Mouse (Mus musculus): ENCODE measurements around the gene Mpp5.
A peak's percentile ranks its signal among the peaks of the same experiment; 100 is the strongest.

Mpp5 gene

DNA sequence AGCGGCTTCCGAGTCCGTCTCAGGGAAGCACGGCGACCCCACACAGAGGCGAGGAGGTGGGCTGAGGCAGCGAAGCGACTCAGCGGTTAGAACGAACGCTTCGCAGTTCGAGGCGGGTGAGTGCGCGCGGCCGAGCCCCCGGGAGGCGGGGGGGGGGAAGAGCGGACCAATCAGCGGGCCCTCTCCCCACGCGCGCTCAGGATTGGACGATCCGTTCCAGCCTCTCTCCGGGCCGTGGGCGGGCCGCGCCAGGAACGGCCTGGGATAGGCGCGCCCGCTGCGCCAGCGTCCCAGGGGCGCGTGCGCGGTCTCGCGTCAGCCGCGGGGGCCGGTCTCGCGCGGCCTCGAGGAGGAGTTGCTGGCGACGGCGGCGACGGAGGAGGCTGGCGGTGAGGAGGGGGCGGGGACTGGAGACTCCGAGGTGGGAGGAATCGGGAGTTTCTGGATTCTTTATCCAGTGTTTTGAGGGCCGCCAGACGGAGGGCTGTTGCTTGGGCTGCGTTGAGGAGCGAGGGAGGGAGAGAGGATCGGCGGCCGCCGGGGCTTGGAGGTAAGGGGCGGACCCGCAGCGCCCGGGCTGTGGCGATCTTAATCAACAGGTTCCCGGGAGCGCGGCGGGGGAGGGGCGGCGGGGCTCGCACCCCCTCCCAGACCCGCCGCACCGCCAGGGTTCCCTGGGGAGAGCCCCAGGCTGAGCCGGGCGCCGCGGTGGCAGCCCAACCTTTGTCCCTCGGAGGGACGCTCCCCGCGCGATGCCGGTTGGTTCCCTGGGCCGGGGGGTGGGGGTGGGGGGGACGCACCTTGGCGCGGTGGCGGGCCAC, at the start of gene Mpp5:
Gene Mpp5, plus strand, starts transcription at position 351 of the 821 bp plus-strand sequence.
- DNase-seq (ENCODE audit: low spot score in 2 of 2), result peak; percentile 88 to 92

DNA sequence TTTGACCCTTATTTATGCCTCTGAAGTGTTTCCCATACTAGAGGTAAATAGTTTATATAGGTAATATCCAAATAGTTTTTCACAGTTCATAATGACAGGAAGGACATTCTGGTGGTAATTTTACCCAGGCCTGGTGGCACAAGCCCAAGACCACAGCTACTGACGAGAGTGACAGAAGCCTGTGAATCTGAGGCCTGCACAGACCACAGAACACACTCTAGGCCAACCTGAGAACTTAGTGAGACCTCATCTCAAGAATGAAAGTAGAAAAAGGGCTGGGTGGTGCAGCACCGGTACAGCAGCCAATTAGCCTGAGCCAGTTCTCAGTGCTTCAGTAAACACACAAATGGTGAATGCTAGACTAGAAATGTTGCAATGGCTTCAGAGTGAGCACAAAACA, 30.9 kb upstream of the Mpp5 start:
- DNase-seq (ENCODE audit: low spot score in 2 of 2), result no peak

DNA sequence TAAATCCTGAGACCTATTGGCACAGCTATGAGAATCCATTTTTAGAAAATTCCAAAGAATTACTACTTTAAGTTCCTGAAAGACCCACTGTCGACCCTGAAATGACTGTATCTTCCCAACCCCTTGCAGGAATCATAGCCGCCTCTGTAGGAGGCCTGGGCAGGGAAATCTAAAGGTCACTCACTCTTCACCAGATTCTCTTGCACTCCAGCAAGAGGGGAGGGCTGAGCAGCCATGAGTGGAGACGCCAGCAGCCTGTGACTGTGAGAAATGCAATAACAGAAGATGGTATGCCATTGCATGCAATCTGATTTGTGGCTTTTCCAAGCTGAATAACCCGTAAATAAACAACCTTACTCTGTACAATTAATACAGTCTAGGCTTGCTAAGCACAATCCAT, 21.0 kb upstream of the Mpp5 start:
- no peak for DNase-seq (ENCODE audit: low spot score in 2 of 2)

DNA sequence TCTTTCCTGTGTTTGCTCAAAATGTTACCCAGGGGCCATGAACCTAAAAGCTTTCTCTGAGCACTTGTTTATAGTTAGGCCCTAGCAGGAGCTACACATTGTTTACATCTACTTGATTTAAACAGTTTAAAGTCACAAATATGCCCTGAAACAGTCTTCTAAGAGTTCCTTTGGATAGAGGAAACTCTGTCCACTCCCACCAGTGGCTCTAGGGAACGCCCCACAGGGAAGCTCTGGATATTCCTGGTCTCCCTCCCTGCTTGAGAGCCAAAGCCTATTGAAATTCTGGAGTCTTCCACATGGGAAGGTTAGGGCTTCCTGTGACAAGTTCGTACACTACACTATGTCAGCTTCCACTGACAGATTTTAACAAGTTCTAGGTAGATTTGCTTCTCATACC, 9.1 kb upstream of the Mpp5 start:
- DNase-seq (ENCODE audit: low spot score in 2 of 2), result no peak

DNA sequence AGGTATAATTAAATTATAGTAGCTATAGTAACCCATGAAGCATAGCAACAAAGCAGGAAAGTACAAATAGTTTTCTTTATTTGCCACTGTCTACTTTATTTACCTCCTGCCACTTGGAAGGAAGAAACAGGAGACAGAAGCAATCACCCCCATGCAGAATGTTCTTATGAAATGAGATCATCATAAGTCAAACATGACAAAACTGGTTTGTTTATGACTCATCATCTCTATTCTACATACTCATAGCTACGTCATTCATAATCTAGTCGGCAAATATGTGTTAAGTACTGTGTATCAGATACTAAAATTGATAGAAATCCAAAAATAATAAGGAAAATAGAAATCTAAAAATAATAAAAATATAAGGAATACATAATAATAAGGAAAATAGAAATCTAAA, 8.4 kb upstream of the Mpp5 start:
- no peak for DNase-seq (ENCODE audit: low spot score in 2 of 2)

DNA sequence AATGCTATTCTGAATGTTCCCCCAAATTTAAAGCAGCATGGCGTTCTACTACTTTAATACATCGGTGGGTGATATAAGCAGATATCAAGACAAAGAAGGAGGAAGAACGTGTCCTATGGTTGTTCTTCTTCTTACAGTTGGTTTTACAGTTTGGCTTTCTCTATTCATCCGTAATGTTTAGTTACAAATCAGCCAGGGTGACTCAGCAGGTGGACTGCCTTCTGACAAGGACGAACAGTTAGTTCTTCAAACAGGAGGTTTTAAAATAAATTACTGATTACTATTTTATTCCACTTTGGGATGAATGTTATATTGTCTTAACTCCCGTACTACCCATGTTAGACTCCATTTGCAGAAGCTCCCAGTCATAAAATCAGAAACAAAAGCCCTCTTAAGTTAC, 2.5 kb upstream of the Mpp5 start:
- DNase-seq (ENCODE audit: low spot score in 2 of 2), result no peak

DNA sequence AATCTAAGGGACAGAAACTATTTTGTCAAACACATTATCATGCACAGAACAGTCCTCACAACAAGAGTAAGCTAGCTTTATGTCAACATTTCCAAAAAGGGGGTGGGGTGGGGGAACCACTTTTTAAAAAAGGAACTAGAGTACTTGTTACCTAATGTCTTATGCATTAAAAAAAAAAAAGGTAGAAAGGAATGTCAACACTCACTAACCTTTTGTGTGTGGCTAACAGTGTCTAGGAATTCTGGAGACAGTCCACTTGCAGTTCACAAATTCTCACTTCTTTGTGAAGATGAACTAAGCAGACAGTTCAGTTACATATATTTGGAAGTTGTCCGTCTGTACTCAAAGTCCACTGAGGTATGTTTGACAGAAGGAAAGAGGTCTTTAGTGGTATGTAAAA, 1.3 kb upstream of the Mpp5 start:
- DNase-seq (ENCODE audit: low spot score in 2 of 2), result no peak

DNA sequence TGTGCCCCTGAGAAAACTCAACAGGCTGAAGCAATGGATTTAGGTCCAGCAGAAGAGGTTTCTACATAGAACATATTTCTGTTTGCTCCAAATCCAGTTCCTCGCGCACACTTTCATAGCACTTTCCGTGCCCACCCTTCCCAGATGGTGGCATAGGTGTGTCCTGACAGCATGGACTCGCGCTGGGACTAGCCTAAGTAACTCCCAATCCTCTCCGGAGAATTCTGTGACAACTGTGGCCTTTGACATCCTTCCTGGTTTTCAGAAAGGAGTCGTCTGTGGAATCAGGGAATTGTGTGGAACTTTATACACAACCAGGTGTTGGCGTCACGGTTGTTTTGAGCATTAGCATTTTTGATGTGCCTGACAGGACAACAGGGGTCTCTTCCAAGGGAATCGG, 594 bp upstream of the Mpp5 start:
- peak in 1 of 2 experiments; percentile 12 for DNase-seq (ENCODE audit: low spot score in 2 of 2)

DNA sequence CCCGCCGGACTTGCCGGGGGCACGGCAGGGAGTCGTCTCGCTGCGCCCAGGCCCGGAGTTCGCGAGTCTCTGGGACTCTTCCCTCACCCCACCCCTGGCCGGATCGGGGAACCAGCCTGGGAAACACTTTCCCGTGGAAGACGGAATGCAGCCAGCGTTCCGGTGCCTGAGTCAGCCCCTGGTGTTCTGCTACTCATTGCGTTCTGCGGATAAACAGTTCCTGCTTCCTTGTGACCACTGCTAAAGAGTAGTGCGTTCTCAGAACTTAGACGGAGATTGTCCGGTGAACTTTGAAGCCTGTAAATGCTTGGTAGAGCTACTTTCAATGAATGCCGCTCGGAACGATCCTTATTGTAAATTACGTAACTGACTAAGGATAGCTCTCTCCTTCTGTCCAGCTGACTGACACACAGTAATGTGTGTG, 683 bp downstream of the Mpp5 start:
- no peak for DNase-seq (ENCODE audit: low spot score in 2 of 2)

DNA sequence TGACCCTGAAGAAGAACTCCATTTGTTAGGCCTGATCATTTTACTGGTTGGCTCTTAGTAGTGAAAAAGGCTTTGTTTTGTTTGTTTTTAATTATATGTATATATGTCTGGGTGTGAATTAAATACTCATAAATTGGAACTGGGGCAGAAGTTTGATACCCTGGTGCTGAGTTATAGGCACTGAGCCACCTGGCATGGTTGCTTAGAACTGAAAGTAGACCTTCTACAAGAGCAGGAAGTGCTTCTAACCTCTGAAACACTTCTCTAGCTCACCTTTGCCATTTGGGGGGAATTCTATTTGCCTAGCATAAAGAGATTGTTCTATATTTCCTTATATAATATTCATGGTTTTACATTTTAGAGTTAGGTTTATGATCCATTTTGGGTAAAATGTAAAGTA, 13.3 kb downstream of the Mpp5 start:
- no peak for DNase-seq (ENCODE audit: low spot score in 2 of 2)

DNA sequence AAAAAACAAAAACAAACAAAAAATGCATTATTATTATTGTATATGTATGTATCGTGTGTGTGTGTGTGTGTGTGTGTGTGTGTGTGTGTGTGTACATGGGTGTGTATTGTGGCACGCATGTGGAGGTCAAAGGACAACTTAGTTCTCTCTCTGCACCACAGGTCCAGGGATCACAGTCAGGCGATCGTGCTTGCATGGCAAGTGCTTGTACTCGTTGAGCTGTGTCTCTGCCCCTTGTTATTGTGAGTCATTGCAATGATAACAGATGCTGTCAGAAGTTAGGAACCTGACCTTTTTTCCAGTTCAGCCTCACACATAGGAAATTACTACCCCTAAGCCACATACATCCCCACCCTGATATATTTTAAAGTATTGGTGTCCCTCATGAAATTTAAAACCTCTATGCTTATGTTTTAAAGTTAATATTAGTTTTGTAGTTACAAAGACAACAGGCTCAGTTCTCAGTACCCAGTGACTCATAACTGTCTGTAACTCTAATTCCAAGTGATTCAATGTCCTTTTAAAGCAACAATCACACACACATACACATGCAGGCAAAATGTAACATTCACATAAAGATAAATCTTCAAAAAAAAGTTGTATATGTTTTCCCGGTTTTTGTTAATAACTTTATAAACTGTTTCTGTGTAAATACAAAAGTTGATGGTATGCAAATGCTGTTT, 20.5 kb downstream of the Mpp5 start:
- DNase-seq (ENCODE audit: low spot score in 2 of 2), result no peak

DNA sequence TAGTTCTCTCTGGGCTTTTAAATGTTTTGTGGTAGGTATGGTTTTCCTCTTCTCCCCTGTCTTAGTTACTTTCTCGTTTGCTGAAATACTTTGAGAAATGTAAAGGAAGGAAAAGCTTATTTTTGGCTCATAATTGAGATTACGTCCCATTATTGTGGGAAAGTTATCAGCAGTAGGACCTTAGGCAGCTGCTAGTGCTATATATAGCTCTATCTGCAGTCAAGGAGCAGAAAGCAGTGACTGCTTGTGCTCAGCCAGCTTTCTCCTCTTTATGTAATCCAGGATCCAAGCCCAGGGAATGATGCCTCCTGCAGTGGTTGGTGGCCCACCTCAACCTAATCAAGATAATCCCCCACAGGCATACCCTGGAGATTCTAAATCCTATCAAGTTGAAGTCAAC, 24.5 kb downstream of the Mpp5 start:
- DNase-seq (ENCODE audit: low spot score in 2 of 2), result no peak

DNA sequence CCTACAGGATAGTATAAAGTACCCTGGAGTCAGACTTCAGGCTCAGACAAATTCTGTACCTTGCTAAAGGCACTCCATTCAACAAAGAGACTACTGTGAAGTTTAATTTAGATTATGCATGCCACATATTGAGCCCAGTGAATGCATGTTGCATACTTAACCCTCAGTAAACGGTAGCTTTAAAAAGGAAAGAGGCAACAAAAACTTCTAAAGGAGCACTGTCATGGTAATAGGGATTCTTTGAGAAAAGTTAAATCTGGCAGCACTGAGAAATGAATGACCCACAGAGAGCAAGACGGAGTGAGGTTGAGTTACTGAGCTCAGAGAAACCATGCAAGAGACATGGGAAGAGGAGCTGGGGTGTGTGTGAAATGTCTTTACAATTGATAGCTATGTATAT, 29.2 kb downstream of the Mpp5 start:
- no peak for DNase-seq (ENCODE audit: low spot score in 2 of 2)

DNA sequence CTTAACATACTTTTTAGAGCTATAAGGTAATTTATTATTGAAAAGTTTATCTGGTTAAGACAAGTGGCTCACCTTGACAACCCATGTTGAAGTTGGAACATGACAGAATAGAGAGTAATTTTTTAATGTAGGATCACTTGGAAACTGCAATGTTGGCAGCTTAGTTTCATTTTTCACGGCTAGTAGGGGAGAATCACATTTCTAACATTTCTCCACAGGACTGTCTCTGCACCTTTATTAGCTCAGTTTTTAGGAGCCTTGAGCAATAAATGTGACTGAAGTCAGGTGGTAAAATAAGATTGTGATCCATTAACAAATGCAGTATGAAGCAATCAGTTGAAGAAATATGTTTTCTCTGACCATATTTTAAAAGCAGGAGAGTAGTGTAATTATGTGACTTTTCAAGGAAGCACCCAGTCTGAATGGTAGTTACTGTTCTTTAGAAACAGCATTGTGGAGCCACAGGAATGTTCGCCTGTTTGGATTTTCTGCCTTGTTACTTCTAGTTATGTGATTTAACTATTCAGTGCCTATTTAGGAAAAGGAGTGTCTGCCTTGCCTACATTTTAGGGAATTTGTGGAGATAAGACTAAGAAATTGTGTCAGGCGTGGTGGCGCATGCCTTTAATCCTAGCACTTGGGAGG, 29.8 kb downstream of the Mpp5 start:
- DNase-seq (ENCODE audit: low spot score in 2 of 2), result no peak

DNA sequence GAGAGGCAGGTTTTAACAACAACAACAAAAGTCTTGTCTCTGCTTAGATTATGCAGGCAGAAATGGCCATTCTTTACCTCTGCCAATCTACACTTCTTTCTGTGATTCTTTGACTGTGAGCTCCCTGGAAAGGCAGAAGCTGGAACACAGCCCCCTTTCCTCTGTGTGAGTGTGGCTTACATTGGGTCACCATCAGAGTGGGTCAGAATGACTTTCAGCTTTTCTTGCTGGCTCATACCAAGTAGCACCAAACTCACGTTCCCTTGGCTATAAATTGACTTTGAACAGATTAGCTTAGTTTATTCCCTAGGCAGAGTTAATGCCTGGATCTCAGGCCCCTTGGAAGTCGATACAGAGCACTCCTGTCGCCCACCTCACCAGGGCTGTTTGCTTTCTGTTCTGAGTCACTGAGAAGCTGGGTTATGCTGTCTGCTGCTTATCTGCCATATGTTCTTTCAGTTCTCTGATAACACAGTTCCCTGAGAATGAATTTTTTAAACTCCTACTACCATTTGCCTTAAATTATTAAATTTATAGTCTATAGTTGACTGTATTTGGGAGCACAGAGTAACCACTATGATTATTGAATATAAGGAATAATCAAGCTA, 39.7 kb downstream of the Mpp5 start:
- no peak for DNase-seq (ENCODE audit: low spot score in 2 of 2)

DNA sequence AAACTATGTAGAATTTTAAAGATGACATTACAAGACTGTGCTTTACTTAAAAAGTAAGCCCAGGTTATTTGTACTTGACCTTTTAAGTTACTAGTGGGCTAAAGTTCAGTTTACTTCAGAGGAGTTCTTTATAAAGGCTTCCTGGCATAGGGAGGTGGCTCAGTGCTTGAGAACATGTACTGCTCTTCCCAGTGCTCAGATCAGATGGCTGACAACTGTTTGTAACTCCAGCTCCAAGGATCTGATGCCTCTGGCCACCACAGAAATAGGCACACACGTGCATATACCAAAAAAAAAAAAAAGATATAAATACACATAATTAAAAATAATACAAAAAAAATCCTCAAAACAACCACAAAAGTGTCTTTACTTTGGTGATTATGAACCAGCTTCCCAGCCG, 42.1 kb downstream of the Mpp5 start:
- no peak for DNase-seq (ENCODE audit: low spot score in 2 of 2)

DNA sequence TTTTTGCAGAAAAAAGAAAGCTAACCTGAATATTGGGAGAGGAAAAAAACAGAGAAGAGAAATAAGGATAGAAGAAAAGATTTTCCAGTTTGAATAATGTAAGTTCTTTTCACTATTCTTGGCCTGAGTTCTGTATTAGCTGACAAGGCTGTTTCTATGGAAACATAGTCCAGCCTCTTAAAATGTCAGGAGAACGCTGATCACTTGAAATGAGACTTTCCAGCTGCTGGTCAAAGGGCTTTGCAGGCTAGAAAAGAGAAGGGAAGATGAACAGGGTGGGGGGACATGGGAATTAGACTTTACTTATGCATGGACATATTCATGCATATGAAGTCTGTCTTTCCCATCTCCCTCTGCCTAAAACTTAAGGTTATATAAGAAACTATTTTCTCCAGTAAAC, 45.5 kb downstream of the Mpp5 start:
- DNase-seq (ENCODE audit: low spot score in 2 of 2), result no peak

DNA sequence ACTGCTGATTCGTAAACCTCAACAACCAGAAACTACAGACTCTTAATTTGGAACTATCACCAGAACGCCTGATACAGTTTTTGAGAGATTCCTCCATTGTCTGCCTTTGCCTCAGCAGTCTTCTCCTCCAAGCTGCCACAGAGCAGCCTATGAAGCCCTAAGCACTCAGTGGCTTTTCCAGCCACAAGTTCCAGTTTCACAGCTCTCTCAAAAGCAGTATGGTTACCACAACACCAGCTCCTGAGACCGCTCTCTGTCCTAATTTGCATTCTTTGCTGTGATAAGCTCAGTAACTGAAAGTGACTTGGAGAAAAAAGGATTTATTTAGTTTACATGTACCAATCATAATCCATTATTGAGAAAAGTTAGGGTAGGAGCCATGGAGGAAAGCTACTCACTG, 51.3 kb downstream of the Mpp5 start:
- no peak for DNase-seq (ENCODE audit: low spot score in 2 of 2)

DNA sequence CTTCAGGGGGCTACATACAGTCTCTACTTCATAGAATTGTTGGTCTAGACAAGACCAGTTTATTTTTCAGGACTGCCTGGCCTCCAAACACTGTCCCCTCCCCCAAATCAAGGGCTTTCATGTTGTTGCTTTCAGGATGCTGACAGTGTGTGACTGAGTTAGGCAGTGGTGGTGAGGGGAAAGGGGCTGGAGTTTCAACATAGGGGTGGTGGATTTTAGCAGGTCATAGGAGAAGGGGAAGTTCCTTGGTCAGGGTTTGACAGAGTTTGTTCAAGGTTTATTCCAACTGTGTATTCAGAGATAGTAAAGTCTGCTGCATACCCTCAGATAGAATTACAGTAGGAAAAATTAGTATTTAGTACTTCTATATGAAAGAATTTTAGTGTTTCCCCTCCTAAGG, 53.1 kb downstream of the Mpp5 start:
- DNase-seq (ENCODE audit: low spot score in 2 of 2), result no peak

DNA sequence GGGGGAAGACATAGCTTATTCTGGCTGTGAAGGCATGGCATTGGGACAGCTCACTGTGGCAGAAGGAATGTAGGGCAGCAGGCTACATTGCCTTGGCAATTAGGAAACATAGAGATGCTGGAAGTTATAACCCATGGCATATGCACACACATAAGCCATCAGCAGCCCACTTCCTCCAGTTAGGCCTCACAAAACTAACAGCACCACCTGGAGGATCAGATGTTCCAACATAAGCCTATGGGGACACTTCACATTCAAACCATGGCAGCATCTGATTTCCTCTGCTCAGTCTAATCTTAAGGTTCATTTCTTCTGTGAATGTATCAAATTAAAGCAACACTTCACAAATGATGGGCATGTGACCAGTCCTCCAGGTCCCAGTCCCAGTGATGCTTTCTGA, 65.7 kb downstream of the Mpp5 start:
- DNase-seq (ENCODE audit: low spot score in 2 of 2), result no peak

DNA sequence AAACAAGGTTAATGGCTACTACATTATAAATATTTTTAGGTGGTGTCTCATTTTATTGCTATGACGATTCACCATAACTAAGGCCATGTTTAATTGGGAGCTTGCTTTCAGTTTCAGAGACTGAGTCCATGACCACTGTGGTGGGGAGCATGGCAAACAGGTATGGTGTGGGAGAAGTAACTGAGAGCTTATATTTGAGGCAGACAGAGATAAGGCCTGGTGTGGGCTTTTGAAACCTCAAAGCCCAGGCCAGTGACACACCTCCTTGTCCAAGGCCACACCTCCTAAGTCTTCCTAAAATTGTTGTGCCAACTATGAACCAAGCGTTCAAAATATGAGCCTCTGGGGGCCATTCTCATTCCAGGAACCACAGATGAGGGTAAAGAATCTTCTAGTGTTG, 85.8 kb downstream of the Mpp5 start:
- no peak for DNase-seq (ENCODE audit: low spot score in 2 of 2)

DNA sequence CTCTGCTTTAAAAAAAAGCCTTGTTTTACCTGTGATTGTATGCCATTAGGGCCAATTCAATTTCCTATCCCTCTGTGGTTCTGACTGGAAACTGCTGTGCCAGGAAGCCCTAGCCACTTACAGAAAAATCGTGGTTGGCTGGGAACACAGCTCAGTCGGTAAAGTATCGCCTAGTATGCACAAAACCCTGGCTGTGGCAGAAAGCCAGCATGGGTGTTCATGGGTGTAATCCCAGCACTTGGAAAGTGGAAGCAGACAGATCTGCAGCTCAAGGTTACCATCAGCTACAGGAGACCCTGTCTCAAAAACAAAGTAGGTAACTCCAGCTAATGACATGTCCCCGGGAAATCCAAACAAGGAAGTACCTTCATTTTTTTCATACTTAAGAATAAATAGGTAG, 91.2 kb downstream of the Mpp5 start:
- DNase-seq (ENCODE audit: low spot score in 2 of 2), result no peak

DNA sequence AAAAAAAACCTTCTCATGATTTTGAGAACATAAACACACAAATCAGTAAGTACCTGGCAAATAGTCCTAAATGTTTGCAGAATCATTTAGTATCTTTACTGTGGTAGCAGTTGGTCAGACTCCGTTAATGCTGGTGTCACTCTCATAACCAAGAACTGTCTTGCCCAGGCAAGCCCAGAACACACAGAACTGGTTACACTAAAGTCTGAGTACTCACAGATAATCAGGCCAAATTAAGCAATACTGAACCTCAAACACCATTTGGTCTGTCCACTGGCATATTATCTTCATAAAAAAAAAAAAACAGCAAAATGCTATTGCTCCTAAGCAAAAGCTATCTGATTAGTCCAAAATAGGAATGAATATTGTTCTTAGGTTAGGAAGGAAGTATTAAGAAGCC, 93.7 kb downstream of the Mpp5 start:
- DNase-seq (ENCODE audit: low spot score in 2 of 2), result no peak

Measured in spleen, postnatal 14 days (tissue).